10 mouse cellular contexts compared by ENCODE assay signal in genomic region chr8:70764026-70764425, GRCm38 (mm10). TPM values are rescaled to one million over a fixed set of nuclear protein-coding genes. Genes with fewer than 3 reads are reported as not detected.
DNase-seq lines count a peak whose midpoint lies in the region; ATAC-seq and TF ChIP-seq lines count a peak whose summit lies in the region.
"Had no signal": no experiment of that assay in that cellular context is flagged by ENCODE, and none has a peak within 500 bp of the region (broad histone marks: within the 10 kb centered on the region; RNA-seq: fewer than 3 reads in every experiment).

No protein-coding gene starts in this region.

- no peaks in the 10 kb centered on the region for H3K27me3 ChIP-seq in intestine, embryonic 15.5 days (replicated peaks)
- H3K27me3 ChIP-seq in liver, postnatal 0 days (ENCODE audit: insufficient read depth, low read length) = no peaks in the 10 kb centered on the region
- H3K27me3 ChIP-seq in forebrain, embryonic 16.5 days (replicated peaks; ENCODE audit: control insufficient read depth, insufficient read depth, low read length) = no peaks in the 10 kb centered on the region

- no peak overlapping the region; the same call in 1 of the 2 replicates for H3K4me3 ChIP-seq in intestine, embryonic 15.5 days (replicated peaks)
- no peak overlapping the region for H3K4me3 ChIP-seq in liver, postnatal 0 days (ENCODE audit: low read depth, low read length)
- H3K4me3 ChIP-seq in forebrain, embryonic 16.5 days (replicated peaks; ENCODE audit: low read length) = no peak overlapping the region
- H3K4me3 ChIP-seq: hindbrain, embryonic 10.5 days had no signal

- peak; percentile 55 for ATAC-seq in intestine, embryonic 15.5 days
- ATAC-seq in liver, postnatal 0 days = peak; percentile 43
- ATAC-seq in forebrain, embryonic 16.5 days = no peak

- peaks cover 17% of the 10 kb centered on the region for H3K36me3 ChIP-seq in intestine, embryonic 15.5 days
- peaks cover 10% of the 10 kb centered on the region for H3K36me3 ChIP-seq in liver, postnatal 0 days (replicated peaks; ENCODE audit: insufficient read depth, low read length)
- peaks cover 15% of the 10 kb centered on the region for H3K36me3 ChIP-seq in forebrain, embryonic 16.5 days (ENCODE audit: control insufficient read depth, insufficient read depth)

- H3K4me2 ChIP-seq in intestine, embryonic 15.5 days (replicated peaks) = peak overlapping the region; percentile 94
- H3K4me2 ChIP-seq in liver, postnatal 0 days (ENCODE audit: low read depth, low read length) = peak overlapping the region; percentile 84
- H3K4me2 ChIP-seq in forebrain, embryonic 16.5 days (ENCODE audit: low read length) = no peak overlapping the region
- H3K4me2 ChIP-seq: midbrain, embryonic 11.5 days had no signal

- H3K9ac ChIP-seq in intestine, embryonic 15.5 days = no peak overlapping the region
- H3K9ac ChIP-seq in liver, postnatal 0 days (replicated peaks) = no peak overlapping the region; the same call in 1 of the 2 replicates
- no peak overlapping the region for H3K9ac ChIP-seq in forebrain, embryonic 16.5 days (replicated peaks; ENCODE audit: low read depth, low read length)

- no peaks in the 10 kb centered on the region for H3K9me3 ChIP-seq in intestine, embryonic 15.5 days
- H3K9me3 ChIP-seq in liver, postnatal 0 days (ENCODE audit: low read length) = no peaks in the 10 kb centered on the region
- H3K9me3 ChIP-seq in forebrain, embryonic 16.5 days (ENCODE audit: control insufficient read depth, low read length) = no peaks in the 10 kb centered on the region
- H3K9me3 ChIP-seq: embryonic facial prominence, embryonic 10.5 days; hindbrain, embryonic 10.5 days had no signal

- TF ChIP-seq EP300 in liver, postnatal 0 days (IDR thresholded peaks at IDR 0.05; ENCODE audit: low read depth) = peak; percentile 83

- peak; percentile 42 to 64 for DNase-seq in spleen, postnatal 10 days (ENCODE audit: low spot score in 2 of 2)
- DNase-seq in spleen, adult 18-20 months = no peak
- peak; percentile 69 for DNase-seq in liver, postnatal 0 days
- DNase-seq in kidney, adult 18-20 months = no peak
- no peak for DNase-seq in cerebellum, adult 9-10 months

- peaks cover 52% of the 10 kb centered on the region for H3K4me1 ChIP-seq in intestine, embryonic 15.5 days (replicated peaks)
- H3K4me1 ChIP-seq in liver, postnatal 0 days (ENCODE audit: insufficient read depth) = peaks cover 80% of the 10 kb centered on the region
- H3K4me1 ChIP-seq in forebrain, embryonic 16.5 days (replicated peaks; ENCODE audit: control insufficient read depth, insufficient read depth, low read length) = peaks cover 32% of the 10 kb centered on the region

- WGBS in intestine, embryonic 15.5 days = 59% methylated on average over 8 of the region's 8 CpGs
- WGBS in liver, postnatal 0 days (ENCODE audit: insufficient replicate concordance) = 31% methylated on average over 8 of the region's 8 CpGs
- WGBS in forebrain, embryonic 16.5 days = 85% methylated on average over 8 of the region's 8 CpGs

- peak overlapping the region; percentile 89 for H3K27ac ChIP-seq in intestine, embryonic 15.5 days
- H3K27ac ChIP-seq in liver, postnatal 0 days (ENCODE audit: low read depth) = peak overlapping the region; percentile 87
- no peak overlapping the region for H3K27ac ChIP-seq in forebrain, embryonic 16.5 days (ENCODE audit: low read length)
- H3K27ac ChIP-seq: embryonic facial prominence, embryonic 10.5 days; hindbrain, embryonic 10.5 days had no signal

- peak; percentile 8; the same call in 1 of the 2 replicates for TF ChIP-seq CTCF in liver, postnatal 0 days (IDR thresholded peaks at IDR 0.05; ENCODE audit: low read depth)

RNA-seq across cellular contexts. Expression of gene Mpv17l2, which starts 3.3 kb away (rescaled TPM):
- 59.1 and 72.6 TPM in 2 replicates for polyA plus RNA-seq in intestine, embryonic 15.5 days (2015; fragmentation: Nextera tagmentation; extraction: Ambion mirVana)
- 36.3 and 39.9 TPM in 2 replicates for polyA plus RNA-seq in liver, postnatal 0 days (2015; fragmentation: Nextera tagmentation; extraction: Ambion mirVana)
- polyA plus RNA-seq in forebrain, embryonic 16.5 days (2015; fragmentation: Nextera tagmentation; extraction: Ambion mirVana) = 49.3 and 49.8 TPM in 2 replicates

RNA-seq across cellular contexts. Expression of gene Rab3a, which starts 9.5 kb away (rescaled TPM):
- polyA plus RNA-seq in intestine, embryonic 15.5 days (2015; fragmentation: Nextera tagmentation; extraction: Ambion mirVana) = 24.0 and 26.0 TPM in 2 replicates
- polyA plus RNA-seq in liver, postnatal 0 days (2015; fragmentation: Nextera tagmentation; extraction: Ambion mirVana) = 3.2 and 3.3 TPM in 2 replicates
- 350 and 395 TPM in 2 replicates for polyA plus RNA-seq in forebrain, embryonic 16.5 days (2015; fragmentation: Nextera tagmentation; extraction: Ambion mirVana)

RNA-seq across cellular contexts. Expression of gene Pik3r2, which starts 12.5 kb away (rescaled TPM):
- 53.1 and 55.3 TPM in 2 replicates for polyA plus RNA-seq in intestine, embryonic 15.5 days (2015; fragmentation: Nextera tagmentation; extraction: Ambion mirVana)
- polyA plus RNA-seq in liver, postnatal 0 days (2015; fragmentation: Nextera tagmentation; extraction: Ambion mirVana) = 8.9 and 9.0 TPM in 2 replicates
- 145 and 149 TPM in 2 replicates for polyA plus RNA-seq in forebrain, embryonic 16.5 days (2015; fragmentation: Nextera tagmentation; extraction: Ambion mirVana)

RNA-seq across cellular contexts. Expression of gene Pde4c, which starts 40.5 kb away (rescaled TPM):
- polyA plus RNA-seq in intestine, embryonic 15.5 days (2015; fragmentation: Nextera tagmentation; extraction: Ambion mirVana) = 0.21 and 0.53 TPM in 2 replicates
- 1.6 and 1.8 TPM in 2 replicates for polyA plus RNA-seq in liver, postnatal 0 days (2015; fragmentation: Nextera tagmentation; extraction: Ambion mirVana)
- polyA plus RNA-seq in forebrain, embryonic 16.5 days (2015; fragmentation: Nextera tagmentation; extraction: Ambion mirVana) = 0.12 and 0.54 TPM in 2 replicates

RNA-seq across cellular contexts. Expression of gene Mast3, which starts 40.8 kb away (rescaled TPM):
- 13.2 and 16.8 TPM in 2 replicates for polyA plus RNA-seq in intestine, embryonic 15.5 days (2015; fragmentation: Nextera tagmentation; extraction: Ambion mirVana)
- polyA plus RNA-seq in liver, postnatal 0 days (2015; fragmentation: Nextera tagmentation; extraction: Ambion mirVana) = 5.2 and 6.0 TPM in 2 replicates
- polyA plus RNA-seq in forebrain, embryonic 16.5 days (2015; fragmentation: Nextera tagmentation; extraction: Ambion mirVana) = 22.5 and 30.8 TPM in 2 replicates

Comparison
In these comparisons a context has a peak if more than half of its experiments do, and no peak if none do; other contexts are left out.
1. DNase-seq: peak in spleen, postnatal 10 days (2 of 2) and liver, postnatal 0 days (single experiment); none in spleen, adult 18-20 months (0 of 2), kidney, adult 18-20 months (single experiment) and cerebellum, adult 9-10 months (single experiment).
2. RNA of gene Rab3a, which starts 9.5 kb away (polyA plus RNA-seq): 350 to 395 TPM in forebrain, embryonic 16.5 days; 24.0 to 26.0 TPM in intestine, embryonic 15.5 days and 3.2 to 3.3 TPM in liver, postnatal 0 days; every median in the first group is over 10 times any median in the second.